Mouse (Mus musculus) gastrocnemius, postnatal 25 days (tissue): ENCODE results near the gene Mthfsd. TPM values are rescaled to one million over a fixed set of nuclear protein-coding genes. Genes with fewer than 3 reads are reported as not detected.

Experiments used
- DNase-seq: peaks from one replicate; pipeline ENCODE4 v3.0.0; 2022
- total RNA-seq, 2 experiments: library from RNA; stranded (reverse); gene quantifications; 1 replicate in 1 of 2; 2 replicates in 1 of 2; pipeline ENCODE4 v1.2.3; 2021

Gene Mthfsd
- total RNA-seq, 2 experiments from 2014 or later, result 14.6 to 15.0 TPM

GRCm38 (mm10) chr8:121088871-121089630 is 19.1 kb downstream of the Mthfsd start:
- no peak for DNase-seq

GRCm38 (mm10) chr8:121088281-121088680 is 19.9 kb downstream of the Mthfsd start:
- DNase-seq, result no peak

GRCm38 (mm10) chr8:121086004-121086900 is 21.9 kb downstream of the Mthfsd start:
- DNase-seq, result no peak

GRCm38 (mm10) chr8:121085561-121085960 is 22.6 kb downstream of the Mthfsd start:
- DNase-seq, result no peak

GRCm38 (mm10) chr8:121085011-121085410 is 23.2 kb downstream of the Mthfsd start:
- DNase-seq, result no peak

- no peak for DNase-seq
These were observed 23.8 kb downstream of the Mthfsd start, which contains the start of gene Foxf1 for GRCm38 (mm10) chr8:121084210-121084951. Gene Foxf1, plus strand, starts transcription at chr8:121084386.

GRCm38 (mm10) chr8:121083936-121084209 is 24.3 kb downstream of the Mthfsd start:
- no peak for DNase-seq

- DNase-seq, result peak; percentile 68
These were observed 24.9 kb downstream of the Mthfsd start for GRCm38 (mm10) chr8:121083093-121083935.

- no peak for DNase-seq
These were observed 25.7 kb downstream of the Mthfsd start for GRCm38 (mm10) chr8:121082218-121083092.

GRCm38 (mm10) chr8:121081398-121081797 is 26.8 kb downstream of the Mthfsd start:
- no peak for DNase-seq

GRCm38 (mm10) chr8:121080361-121081090 is 27.7 kb downstream of the Mthfsd start:
- DNase-seq, result no peak

GRCm38 (mm10) chr8:121079944-121080343 is 28.2 kb downstream of the Mthfsd start:
- no peak for DNase-seq

GRCm38 (mm10) chr8:121079201-121079600 is 29.0 kb downstream of the Mthfsd start:
- DNase-seq, result no peak

- no peak for DNase-seq
These were observed 29.5 kb downstream of the Mthfsd start for GRCm38 (mm10) chr8:121078721-121079120.

GRCm38 (mm10) chr8:121076555-121076954 is 31.6 kb downstream of the Mthfsd start:
- no peak for DNase-seq

GRCm38 (mm10) chr8:121075936-121076335 is 32.3 kb downstream of the Mthfsd start:
- DNase-seq, result no peak

- no peak for DNase-seq
These were observed 33.4 kb downstream of the Mthfsd start for GRCm38 (mm10) chr8:121074848-121075145.

GRCm38 (mm10) chr8:121074108-121074847 is 33.9 kb downstream of the Mthfsd start:
- DNase-seq, result no peak
